Mouse (Mus musculus): Measurements from ENCODE around the gene Wdr11. TPM values are rescaled to one million over a fixed set of nuclear protein-coding genes. Genes with fewer than 3 reads are reported as not detected.

Gene Wdr11
- polyA plus RNA-seq, 2 experiments from 2014 or later = 19.4 to 24.6 TPM

DNA sequence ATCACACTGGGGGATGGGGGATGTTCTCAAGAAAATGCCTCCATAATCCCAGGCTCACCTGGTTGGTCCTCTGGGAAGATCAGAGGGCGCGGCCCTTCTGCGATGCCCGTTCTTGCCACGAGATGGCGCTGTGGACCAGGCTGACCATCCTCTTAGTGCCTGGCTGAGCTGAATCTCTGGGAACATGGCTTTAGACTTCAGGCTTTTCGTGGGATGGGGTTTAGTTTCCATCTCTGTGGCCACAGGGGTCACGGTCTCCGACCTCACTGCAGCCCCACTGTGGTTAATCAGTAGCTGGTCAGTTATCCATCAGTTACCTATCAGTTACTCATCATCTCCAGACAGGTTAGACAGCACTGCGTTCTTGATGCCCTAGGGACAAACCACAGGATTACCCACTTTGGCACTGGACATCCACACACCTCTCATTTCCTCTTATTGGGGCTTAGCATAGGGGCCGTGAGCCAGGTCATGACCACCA is 62.2 kb downstream of the Wdr11 start:
- peak; percentile 54 for ATAC-seq

DNA sequence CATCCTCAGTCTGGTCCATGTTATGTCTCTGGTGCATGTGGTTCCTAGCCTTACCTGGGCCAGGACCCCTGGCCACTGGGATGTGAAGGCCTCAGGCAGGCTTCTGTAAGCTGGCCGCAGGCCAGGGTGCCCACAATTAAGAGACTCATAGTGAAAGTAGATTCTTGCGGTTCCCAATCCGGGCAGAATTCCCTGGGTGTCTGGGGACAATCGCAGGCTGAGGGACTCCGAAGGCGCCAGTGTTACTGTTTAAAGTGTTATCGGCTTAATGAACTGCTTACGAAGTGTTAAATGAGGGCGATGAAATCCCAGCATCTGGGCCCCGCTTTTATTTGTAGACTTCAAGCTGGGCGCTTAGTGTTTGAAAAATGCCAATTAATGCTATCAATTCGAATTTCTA is 63.3 kb downstream of the Wdr11 start:
- ATAC-seq = no peak

DNA sequence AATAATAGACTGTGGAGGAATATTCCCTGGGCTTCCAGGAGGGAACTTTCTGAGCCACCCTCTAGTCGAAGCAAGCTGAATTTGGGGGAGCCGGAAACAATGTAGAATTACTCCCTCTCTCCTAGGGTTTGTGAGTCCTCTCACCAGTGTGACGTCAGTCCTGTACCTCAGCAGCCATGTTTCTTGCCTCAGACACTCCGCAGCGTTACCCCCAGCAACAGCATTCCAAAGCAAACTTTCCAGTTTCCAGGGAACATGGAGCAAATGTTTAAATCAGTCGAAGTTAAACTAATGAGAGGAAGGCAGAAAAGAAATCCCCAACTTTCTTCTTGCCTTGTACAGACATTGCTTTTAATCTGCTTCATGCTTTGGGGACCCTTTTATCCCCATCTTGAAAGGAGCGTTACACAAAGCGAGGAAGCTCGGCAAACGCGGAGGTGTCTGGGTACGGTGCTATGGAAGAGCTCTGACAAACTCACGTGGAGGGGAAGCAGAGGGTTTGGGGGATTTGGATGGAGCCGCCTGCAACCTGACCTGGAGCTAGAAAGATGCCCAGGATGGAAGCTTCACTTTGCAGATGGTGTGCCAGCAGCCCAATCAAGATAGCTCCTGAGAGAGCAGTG is 64.1 kb downstream of the Wdr11 start:
- no peak for ATAC-seq

DNA sequence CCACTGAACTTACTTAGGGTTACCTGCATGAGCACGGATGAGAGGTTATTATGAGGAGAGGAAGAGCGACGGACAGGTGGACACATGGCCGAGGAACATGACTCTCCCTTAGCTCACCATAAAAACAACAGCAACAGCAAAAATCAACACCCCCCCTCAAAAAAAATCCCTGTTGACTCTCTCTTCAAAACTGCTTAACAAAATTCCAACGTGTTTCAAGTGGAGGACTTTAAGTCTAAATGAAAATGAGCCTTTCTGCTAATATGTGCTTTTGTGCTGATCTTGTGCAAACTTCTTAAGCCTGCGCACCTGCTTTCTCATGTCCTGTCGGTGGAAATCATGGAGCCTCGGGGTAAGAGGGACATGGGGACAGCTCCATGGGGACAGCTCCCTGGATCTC is 66.2 kb downstream of the Wdr11 start:
- no peak for ATAC-seq

DNA sequence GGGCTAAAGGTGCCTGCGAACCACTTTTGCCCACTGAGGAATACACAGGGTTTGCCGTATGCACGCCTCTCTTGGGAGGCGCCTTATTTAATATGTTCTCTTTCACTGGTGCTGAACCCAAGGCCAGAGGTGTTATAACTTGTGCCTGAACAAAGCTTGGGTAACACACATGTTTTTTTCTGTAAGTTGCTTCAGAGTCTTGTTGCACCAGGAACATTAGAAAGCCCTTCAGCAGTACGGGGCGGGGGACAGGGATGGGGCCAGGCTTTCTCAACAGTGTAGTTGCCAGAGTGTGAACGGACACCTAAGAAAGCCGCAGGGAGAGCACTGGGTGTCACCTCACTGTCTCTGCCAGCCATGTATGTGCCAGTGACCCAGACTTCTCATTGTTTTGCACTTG is 68.1 kb downstream of the Wdr11 start:
- no peak for ATAC-seq

DNA sequence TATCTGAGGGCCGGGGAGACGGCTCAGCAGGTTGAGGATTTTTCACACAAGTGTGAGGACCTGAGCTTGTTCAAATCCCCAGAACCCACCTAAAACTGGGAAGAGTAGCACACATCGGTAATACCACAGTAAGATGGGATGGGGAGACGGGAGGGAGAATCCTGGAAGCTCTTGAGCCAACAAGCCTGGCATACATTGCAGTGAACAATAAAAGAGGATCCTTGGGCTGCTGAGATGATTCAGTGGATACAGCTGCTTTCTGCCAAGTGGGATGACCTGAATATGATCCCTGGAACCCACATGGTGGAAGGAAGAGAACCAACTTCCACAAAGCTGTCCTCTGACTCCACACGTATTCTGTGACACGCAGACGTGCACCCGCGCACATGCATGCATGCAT is 68.9 kb downstream of the Wdr11 start:
- ATAC-seq = no peak

DNA sequence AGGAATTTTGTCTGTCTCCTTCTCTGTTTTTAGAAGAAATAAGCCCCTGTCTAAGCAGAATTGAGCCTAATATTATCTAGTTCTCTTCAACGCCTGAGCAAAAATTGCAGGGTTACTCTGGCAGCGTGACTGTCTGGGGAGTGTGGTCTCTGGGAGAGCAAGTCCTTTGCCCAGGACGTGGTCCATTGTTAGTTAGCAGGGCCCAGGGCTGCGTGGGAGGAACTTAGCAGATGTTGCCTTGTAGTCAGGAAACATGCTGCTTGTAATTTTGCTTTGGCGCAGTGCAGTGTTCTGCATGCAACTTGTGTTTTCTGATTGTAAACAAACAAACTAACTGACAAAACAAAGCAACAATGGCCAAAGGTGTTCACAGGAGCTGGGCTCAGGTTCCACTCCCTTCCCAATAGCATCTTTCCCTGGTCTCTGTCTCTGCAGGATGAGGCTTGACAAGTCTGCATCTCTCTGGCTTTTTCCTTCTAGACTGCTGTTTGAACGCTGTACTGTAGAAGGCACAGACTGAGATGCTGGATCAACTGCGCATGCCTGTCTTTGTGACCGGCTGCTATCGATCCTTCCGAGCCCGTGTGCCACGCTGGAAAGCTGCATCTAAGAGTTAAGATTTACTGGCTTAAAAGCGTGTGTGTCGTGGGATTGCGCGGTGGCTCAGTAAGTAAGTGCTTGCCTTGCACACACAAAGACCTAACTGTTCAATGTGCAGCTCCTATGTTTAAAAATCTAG is 70.6 kb downstream of the Wdr11 start:
- no peak for ATAC-seq

DNA sequence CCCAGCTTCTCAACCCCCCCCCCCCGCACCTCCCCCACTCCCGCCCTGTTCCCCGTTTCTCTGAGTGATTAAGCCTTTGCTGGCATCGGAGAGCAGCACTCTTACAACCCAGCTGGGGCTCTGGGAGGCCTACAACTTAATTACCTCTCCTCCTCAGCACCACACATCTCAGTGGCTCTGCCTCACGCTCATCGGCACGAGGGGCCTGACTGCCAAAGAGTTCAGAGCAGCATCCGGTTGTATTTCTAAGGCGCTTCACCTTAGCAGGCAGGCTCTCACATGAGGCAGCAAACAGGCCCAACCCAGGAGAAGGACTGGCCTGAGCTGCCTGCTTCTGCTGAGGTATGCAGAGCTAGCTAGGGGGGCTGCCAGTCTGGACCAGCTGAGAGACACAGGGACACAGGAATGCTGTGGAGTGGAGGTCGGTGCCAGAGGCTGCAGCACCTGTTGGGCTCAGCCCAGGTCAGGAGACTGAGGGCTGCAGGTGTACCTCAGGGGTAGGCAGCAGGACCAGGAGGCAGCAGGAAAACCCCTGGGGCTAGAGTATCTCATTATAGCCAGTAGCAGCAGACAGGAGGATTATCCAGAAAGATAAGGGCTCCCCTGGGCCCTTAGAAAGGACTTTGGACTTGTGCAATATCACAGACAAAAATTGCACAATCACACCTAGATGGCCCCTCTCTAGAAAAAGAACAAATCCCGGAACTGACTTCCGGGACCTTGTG is 72.3 kb downstream of the Wdr11 start:
- no peak for ATAC-seq

DNA sequence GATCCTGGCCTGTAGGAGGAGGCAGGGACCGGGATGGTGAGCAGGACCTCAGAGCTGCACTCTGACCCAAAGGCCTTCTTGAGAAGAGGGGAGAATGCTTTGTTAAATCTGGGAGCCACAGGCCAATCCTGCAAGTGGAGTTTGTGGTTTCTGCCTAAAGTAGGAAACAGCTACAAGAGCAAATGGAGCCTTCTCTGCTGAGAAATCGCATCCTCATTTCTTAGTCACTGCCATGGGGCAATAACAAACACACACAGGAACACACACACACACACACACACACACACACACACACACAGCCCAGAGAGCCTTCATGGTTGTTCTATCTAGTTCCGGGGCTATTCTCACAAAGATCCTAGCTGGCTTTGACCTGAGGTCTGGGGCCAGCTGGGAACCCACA is 73.7 kb downstream of the Wdr11 start:
- no peak for ATAC-seq

DNA sequence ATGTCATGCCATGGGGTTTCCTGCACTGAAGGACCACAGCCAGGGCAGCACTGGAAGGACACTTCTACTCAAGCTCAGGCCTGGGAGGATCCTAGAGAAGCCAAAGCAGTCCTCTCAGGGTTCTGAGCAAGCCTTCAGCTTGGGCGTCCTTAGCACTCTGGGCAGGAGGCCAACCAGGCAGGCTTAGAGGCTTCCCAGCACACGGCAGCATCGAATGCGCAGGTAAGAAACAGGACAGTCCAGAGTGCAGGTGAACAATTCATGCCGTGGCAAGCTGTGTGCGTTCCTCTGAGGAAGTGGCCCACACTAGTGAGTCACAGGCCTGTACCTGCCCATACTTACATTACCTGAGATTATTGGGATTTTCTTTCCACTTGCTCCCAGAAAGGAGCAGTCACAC is 74.3 kb downstream of the Wdr11 start:
- ATAC-seq = no peak

DNA sequence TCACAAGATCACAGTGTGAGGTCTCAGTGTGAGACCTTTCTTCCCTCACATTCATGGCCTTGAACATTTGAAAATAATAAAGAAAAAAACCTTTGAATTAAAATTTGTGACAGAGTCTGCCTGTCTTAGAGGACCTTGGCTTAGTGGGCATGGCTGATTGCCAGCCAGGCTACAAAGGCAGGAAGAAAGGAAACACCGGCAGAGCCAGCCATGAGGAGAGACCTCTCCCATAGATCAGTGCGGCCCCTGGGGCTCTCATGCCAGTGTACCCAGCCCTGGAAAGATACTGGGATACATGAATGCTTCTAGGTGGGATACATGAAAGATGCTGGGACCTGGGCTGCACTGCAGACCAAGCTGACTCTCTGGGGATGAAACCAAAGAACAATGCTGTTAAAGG is 74.9 kb downstream of the Wdr11 start:
- no peak for ATAC-seq

DNA sequence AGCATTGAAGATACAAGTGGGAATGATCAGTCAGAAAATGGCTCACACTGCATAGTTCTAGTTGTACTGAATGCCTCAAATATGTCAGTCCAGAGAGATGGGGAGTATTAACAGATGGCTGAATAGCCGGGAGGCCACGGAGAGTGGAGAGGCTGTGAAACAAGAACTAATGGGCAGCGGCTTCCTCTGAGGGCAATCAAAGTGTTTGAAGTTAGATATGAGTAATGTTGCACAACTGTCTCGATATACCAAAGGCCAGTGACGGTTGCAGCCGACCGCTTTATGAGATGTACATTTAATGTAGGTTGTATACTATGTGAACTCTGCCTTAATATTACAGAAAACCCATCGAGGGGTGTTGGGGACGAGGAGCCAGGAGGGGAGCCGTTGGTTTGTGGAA is 78.6 kb downstream of the Wdr11 start:
- no peak for ATAC-seq

DNA sequence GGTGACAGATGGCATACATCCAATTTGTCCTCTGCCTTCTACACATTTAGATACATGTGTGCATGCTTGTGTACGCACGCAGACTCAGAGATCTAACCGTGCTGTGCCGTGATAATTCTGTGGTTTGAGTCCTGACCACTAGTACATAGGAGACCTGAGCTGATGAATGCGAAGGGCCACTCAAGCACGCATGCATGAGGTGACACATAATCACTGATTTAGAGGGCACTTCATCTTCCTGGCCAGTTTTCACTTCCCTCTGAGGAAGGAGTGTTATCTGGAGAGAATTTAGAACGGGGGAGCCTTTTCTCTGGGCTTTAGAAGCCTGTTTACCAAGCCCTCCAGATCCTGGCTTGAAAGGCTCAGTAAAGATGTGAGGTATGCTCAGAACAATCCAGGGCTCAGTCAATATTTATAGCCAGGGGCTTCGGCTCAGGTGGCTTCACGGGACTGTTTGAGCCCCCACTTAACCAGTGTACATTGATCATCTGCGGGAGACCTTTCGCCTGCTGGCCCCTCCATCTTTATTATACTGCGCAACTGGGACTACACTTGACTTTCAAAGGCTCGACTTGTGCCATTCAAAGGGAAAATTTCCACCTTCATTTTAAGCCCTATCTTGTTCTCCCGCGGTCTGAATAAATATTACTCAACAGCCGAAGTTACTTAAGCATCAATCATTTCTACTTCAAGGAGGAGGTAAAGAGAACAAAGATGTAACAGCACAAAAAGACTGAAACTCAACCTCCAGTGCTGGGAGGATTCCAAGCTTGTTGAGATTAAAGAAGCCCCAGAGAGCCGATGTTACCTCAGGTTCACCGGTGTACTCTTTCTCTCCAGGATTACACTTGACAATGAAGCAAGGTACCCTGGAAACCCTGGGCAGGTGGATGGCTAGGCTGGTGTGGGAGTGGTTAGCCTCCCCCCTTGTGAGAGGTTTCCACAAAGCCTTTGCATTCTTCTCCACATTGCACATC is 80.3 kb downstream of the Wdr11 start:
- no peak for ATAC-seq

DNA sequence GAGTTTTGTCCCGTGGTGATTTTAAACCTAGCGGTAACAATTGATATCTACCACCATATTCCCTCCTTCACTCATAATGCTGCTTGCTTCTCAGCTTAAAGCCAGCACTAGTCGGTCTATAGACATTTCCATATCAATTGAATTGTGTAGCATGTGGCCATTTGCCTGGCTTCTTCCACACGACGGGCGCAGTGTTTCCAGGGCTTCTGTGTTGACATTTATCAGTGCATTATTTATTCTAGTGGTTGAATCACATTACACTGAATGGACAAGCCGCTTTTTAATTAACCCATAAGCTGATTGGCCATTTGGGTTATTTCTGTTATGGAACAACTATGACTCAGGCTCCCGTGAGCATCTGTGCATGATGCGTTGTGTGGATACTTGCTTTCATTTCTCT is 82.1 kb downstream of the Wdr11 start:
- ATAC-seq = no peak

DNA sequence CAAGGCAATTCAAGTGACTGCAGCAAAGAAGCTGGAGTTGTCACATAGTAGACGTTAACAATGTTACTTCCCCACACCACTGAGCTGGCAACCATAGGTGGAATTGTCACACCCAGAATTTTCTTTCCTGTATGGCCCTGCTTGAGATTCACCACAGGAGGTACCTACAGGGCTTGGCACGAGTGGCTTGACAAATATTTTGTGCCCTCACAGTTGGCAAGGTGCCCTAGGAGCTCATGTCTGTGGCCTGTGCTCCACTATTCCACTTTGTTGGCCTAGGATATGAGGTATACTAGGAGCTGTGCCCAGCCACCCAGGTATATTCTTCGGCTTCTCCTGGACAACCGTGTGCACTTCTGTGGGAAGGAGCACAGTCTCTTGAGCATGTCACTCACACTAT is 82.9 kb downstream of the Wdr11 start:
- ATAC-seq = no peak

DNA sequence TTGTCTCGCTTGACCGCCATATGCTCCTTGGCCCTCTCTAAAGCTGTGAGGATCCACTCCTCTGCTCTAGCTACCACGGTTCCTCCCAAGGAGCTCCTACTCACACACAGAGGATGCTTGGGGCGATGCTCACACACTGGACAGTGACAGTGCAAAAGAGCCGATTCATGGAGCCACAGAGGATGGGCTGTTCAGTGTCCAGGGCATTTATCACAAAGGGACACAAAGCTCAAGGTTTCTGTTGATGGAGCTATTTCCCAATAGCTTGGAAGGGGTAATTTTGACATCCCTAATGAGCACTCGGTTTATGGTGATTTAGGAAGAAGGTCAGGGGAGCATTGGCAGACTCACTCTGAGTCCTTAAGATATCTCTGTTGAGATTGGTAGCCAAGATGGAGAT is 84.2 kb downstream of the Wdr11 start:
- no peak for ATAC-seq

DNA sequence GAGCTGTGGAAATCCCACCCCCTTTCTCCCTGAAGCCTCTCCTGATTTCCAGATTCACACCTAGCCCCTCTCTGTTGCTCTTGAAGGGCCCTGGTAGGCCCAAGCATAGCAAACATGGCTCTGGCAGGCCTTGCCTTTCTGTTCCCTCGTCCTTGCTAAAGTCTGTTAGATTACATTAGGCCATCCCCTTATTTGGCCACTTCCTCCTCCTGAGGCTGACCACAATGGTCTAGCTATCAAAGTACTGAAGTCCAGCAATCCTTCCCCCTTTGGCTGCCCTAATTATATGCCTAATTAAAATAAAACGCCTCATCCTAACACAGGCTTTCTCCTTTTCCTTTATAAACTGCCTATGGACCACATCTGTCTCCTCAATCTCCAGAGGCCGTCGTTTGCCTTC is 85.5 kb downstream of the Wdr11 start:
- no peak for ATAC-seq

DNA sequence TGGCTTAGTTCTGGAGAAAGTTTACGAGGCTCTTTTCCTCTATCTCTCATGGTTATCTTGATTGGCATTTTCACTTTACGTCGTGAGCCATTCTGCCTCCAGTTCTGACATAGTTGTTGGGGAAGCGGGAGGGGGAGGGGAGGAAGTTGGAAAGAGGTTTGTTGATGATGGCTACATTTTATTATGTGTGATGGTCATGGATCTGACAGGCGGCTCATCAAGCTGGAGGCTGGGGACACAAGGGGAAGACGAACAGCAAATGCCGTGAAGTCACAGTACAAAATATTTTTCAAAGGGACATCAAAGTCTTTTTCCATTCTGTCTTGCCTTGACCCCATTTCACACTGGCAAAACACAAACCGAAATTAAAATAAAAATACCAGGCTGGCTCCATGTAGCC is 86.8 kb downstream of the Wdr11 start:
- ATAC-seq = no peak

DNA sequence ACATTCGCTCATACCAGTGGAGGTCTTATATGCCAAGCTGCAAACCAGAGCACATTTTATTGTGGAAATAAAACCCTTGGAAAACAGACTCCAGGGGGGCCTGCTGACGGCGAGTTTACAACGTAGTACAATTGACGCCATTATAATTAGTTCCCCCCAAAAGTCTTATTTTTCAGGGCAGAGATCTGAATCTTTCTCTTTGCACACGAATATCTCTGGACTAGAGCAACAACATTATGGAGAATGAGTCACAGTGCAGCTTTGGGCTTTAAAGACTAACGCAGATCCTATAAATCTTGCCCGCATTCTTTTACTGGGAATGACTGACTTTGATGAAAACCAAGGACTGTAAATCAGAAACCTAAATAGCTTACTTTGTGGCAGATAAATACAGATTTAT is 87.3 kb downstream of the Wdr11 start:
- no peak for ATAC-seq

DNA sequence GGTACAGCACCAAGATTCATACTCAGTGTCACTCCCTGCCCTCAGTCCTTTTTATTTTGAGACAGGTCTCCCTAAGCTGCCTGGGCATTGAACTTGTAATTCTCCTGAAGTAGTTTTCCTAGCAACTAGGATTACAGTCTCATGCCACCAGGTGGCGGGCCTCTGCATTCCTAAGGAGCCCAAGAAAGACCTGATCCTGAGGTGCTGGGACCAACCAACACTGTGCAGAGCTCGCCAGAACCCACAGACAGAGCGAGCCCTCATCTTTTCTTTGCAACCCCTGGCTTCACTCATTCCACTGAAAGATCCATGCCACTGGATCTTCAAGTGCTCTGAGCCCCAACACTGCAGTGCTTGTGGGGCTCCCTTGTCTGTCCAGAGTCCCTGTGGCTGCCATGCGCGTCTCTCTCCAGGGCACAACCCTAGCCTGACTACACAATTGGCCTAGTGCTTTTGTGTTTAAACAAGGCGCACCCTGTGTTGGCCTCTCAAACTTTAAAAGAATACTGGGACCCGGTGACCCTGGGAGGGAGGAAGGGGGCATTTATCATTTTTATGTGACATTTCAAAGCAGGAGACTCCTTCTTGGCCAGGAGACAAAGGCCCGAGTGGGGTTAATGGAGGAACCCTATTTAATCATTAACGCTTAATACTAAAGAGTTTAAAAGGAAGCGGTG is 89.0 kb downstream of the Wdr11 start:
- no peak for ATAC-seq

DNA sequence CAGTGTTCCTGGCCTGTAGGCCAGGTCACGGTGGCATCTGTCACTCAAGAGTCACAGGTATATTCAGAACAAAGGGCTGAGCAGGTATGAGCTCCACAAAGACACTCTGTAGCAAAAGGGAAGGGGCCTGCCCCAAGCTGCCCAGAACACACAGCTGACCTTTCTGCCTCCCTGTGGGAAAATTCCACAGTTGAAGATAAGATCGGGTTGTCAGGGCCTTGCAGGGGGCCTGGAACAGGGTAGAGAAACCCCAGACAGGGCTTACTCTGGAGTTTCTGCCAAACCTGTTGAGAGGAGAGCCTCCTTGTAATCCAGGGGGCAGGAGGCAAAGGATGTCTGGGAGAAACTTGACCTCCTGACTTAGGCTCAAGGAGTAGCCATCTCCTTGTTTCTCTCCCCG is 90.9 kb downstream of the Wdr11 start:
- no peak for ATAC-seq

DNA sequence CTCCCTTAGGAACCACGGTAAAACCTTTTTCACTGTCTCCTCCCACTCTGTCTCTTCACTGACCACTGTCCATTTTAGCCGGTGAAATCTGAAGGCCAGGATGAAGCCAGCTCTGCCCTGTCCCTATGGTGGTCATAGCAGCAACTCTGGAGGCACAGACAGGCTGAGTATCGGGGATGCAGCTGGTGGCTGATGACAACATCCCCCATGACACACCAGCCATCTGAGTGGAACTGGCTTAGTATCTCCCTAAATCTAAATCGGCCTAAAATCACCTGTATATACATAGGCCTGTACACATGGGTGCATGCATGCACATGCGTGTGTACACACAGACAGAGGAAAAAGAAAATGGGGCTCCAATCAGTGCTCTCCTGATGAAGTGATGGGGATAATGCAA is 93.7 kb downstream of the Wdr11 start:
- ATAC-seq = no peak

Measured in activated CD4-positive, CD25-positive, alpha-beta regulatory T cell, adult 4 months (primary cell).